Mouse (Mus musculus): ENCODE data around the gene Srpk2.

DNA sequence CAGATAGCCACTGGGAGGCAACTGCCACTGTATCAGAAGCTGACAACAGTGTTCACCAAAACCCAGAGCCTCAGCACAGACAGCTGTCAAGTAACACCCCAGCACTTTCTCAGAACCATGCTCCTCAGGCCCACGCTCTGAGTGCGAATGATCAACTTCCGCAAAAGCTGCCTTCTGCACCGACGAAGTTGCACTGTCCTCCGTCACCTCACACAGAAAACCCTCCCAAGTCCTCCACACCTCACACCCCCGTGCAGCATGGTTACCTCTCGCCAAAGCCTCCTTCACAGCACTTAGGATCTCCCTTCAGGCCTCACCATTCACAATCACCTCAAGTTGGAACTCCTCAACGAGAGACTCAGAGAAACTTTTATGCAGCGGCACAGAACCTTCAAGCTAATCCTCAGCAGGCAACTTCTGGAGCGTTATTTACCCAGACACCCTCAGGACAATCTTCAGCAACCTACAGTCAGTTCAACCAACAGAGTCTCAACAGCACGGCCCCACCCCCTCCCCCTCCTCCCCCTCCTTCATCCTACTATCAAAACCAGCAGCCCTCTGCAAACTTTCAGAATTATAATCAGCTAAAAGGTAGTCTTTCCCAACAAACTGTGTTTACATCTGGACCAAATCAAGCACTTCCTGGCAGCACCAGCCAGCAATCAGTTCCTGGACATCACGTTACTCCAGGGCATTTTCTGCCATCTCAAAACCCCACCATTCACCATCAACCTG is 182.7 kb downstream of the Srpk2 start:
- TF ChIP-seq EP300 (IDR thresholded peaks at IDR 0.05; ENCODE audit: insufficient read depth, low read depth, low read length) (no peak), CTCF (IDR thresholded peaks at IDR 0.05) (no peak), POLR2A (IDR thresholded peaks at IDR 0.05; ENCODE audit: insufficient read depth, low read depth, low read length) (no peak)

Data from heart, adult 2 months (tissue).